Mouse (Mus musculus) forebrain, embryonic 15.5 days (tissue): ENCODE data around the gene Rab38. TPM values are rescaled to one million over a fixed set of nuclear protein-coding genes. Genes with fewer than 3 reads are reported as not detected.
A peak's percentile ranks its signal among the peaks of the same experiment; 100 is the strongest.

ENCODE experiments used
- ATAC-seq: fragments of 200-750 bp; cut with Nextera tagmentation; replicated peaks from 2 replicates; pipeline ENCODE4 v1.8.0; 2017; ENCODE audit warnings: mild to moderate bottlenecking, moderate TSS enrichment, moderate library complexity
- H3K27ac ChIP-seq: fragments of 300-500 bp; sonication (generic); replicated peaks from 2 replicates; pipeline ENCODE4 v1.5.1; 2015; ENCODE audit warnings: mild to moderate bottlenecking, inconsistent platforms
- H3K27me3 ChIP-seq: fragments of 300-500 bp; sonication (generic); 2 replicates; pipeline ENCODE4 v1.6.1; 2015; ENCODE audit warnings: inconsistent platforms
- H3K36me3 ChIP-seq: fragments of 300-500 bp; sonication (generic); 2 replicates; pipeline ENCODE4 v1.6.1; 2015; ENCODE audit warnings: mild to moderate bottlenecking, inconsistent platforms
- H3K4me1 ChIP-seq: fragments of 300-500 bp; sonication (generic); 2 replicates; pipeline ENCODE4 v1.6.1; 2015; ENCODE audit warnings: inconsistent platforms
- H3K4me2 ChIP-seq: fragments of 300-500 bp; sonication (generic); replicated peaks from 2 replicates; pipeline ENCODE4 v1.6.1; 2015; ENCODE audit warnings: mild to moderate bottlenecking, inconsistent platforms
- H3K4me3 ChIP-seq: fragments of 300-500 bp; sonication (generic); 2 replicates; pipeline ENCODE4 v1.5.1; 2015; ENCODE audit warnings: mild to moderate bottlenecking, inconsistent platforms
- H3K9ac ChIP-seq: fragments of 300-500 bp; sonication (generic); replicated peaks from 2 replicates; pipeline ENCODE4 v1.6.1; 2015; ENCODE audit warnings: mild to moderate bottlenecking, inconsistent platforms
- H3K9me3 ChIP-seq: fragments of 300-500 bp; sonication (generic); 2 replicates; pipeline ENCODE4 v1.6.1; 2016; ENCODE audit warnings: inconsistent platforms
- WGBS: fragments of 180-500 bp; shearing (Covaris S2); methylation state at CpG from one replicate; pipeline ENCODE4 v1.1.7; 2015; ENCODE audit warnings: mixed read lengths; 5-methylcytosine and 5-hydroxymethylcytosine counted together
- polyA plus RNA-seq: library from polyadenylated mRNA; unstranded; fragments of >200 nt; fragmentation: Nextera tagmentation; extraction: Ambion mirVana; gene quantifications from 2 replicates; pipeline ENCODE4 v1.2.1, GENCODE M21; 2015

Gene Rab38
- polyA plus RNA-seq, 1 experiment from 2014 or later, result 0.98 TPM

DNA sequence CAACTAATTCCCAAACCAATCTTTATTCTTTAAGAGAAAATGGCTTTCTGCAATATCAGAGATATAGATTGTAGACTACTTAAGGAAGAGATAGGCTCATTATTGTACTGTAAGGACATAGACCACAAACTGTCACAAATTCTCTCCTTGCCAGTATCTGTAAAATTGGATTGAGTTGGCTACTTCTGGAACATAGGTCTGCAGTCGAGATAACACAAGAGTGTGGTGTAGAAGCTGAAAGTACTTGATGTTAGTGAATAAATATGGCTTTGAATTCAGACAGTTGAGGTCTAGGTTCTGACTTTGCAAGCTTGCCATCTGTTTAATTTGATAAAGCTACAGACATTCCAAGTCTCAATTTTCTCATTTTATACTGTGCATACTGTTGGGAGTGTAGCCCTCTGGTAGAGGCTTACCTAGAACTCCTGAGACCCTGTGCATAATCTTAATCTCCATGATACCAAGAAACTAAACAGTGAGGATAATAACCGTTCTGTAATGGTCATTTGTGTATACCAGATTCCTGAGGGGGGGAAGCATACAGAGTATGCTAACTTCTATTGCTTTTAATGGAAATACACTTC is 15.3 kb downstream of the Rab38 start:
- 77% methylated on average over 2 of the region's 2 CpGs for WGBS

DNA sequence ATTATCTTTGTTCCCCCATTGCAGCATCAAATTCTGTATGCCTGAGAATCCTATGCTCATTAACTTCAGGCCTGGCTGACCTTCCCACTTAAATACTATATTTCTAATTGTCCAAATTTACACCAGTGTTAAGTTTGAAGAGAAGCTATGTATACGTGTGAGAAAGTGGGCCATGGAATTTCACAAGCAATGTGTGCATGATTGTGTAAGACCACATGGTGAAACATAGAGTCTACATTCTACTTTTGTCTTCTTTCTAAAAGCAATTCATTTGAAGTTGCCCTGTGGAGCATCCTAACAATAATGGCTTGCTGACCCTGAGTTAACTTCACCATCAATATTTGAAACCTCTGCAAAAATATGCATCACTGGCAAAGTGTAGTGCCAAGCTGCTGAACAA is 23.2 kb downstream of the Rab38 start:
- no peak overlapping the region for H3K27ac ChIP-seq
- H3K4me2 ChIP-seq, result no peak overlapping the region
- no peaks in the 10 kb centered on the region for H3K36me3 ChIP-seq
- no peak overlapping the region for H3K4me3 ChIP-seq
- no peaks in the 10 kb centered on the region for H3K27me3 ChIP-seq
- no peak for ATAC-seq
- no peaks in the 10 kb centered on the region for H3K4me1 ChIP-seq
- 69% methylated on average over 1 of the region's 1 CpGs for WGBS
- no peak overlapping the region for H3K9ac ChIP-seq
- no peaks in the 10 kb centered on the region for H3K9me3 ChIP-seq

More for the DNA sequence above, 15.3 kb downstream of the Rab38 start:
- H3K27me3 ChIP-seq, result no peaks in the 10 kb centered on the region
- H3K9me3 ChIP-seq, result no peaks in the 10 kb centered on the region
- H3K27ac ChIP-seq, result no peak overlapping the region
- no peaks in the 10 kb centered on the region for H3K4me1 ChIP-seq
- ATAC-seq, result no peak
- H3K4me3 ChIP-seq, result no peak overlapping the region
- H3K9ac ChIP-seq, result no peak overlapping the region
- no peaks in the 10 kb centered on the region for H3K36me3 ChIP-seq
- no peak overlapping the region for H3K4me2 ChIP-seq

DNA sequence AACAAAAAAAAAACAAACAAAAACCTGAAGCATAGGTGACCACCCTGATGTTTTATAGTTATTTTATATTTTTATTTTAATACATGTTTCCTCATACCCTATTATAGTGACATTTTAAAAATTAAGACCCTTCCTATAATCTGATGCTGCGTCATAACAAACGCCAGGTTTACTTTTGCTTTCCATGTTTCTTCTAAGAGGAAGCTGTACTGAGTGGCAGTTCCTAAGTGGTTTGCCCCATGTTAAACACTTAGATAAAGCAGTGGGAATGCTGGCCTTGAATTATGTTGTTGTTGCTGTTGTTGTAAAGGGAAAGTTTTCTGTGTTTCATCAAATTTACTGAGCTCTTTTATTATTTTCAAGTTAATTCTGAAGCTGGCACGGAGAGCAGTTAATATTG is 27.8 kb downstream of the Rab38 start:
- WGBS, result 88% methylated on average over 3 of the region's 3 CpGs
- Histone ChIP-seq H3K9ac (no peak overlapping the region), H3K4me3 (no peak overlapping the region), H3K4me2 (no peak overlapping the region), H3K4me1 (no peaks in the 10 kb centered on the region), H3K27ac (no peak overlapping the region), H3K27me3 (no peaks in the 10 kb centered on the region), H3K9me3 (no peaks in the 10 kb centered on the region), H3K36me3 (no peaks in the 10 kb centered on the region)
- ATAC-seq, result no peak

DNA sequence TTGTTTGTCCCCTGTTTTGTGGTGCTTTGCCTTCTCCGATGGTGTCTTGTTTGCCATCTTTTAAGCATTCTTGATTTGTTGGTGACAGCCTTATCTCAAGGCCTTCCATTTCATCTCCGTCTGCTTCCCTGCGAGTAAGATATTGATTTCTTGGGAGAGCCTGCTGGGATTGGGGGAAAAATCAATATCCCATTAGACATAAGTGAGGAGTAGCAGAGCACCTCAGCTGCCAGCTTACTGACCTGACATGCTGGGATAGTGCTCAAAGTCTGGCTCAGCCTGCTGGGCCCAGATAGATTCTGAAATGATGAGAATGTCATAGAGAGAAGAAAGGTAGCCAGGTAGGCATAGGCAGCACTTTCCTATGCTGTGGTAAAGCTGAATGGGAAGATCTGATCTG is 37.7 kb downstream of the Rab38 start:
- no peaks in the 10 kb centered on the region for H3K9me3 ChIP-seq
- 74% methylated on average over 3 of the region's 3 CpGs for WGBS
- no peak for ATAC-seq
- no peaks in the 10 kb centered on the region for H3K4me1 ChIP-seq
- no peaks in the 10 kb centered on the region for H3K36me3 ChIP-seq
- no peak overlapping the region for H3K4me3 ChIP-seq
- H3K27me3 ChIP-seq, result no peaks in the 10 kb centered on the region
- H3K27ac ChIP-seq, result no peak overlapping the region
- no peak overlapping the region for H3K4me2 ChIP-seq
- H3K9ac ChIP-seq, result no peak overlapping the region

DNA sequence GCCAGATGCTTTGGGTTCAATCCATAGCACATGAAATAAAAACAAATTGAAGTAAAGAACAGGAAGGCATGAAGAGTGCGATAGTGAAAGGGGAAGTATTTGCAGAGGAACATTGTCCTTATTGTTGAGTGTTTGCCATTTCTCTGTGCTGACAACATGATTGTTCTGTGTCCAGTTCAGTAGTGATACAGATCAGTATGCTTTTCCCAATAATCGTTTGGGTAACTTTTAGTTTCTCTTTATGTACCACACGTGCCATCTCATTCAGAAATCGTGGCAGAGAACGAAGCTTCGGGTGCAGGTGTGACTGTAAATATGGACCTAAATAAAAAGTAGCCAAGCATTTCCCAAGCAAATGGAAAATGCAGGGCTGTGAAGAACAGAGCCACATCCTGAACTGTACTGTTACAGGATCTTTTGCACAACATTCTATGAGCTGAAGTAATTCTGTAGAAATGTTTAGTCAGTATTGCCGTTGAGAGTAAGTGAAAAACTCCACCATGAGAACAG is 52.1 kb downstream of the Rab38 start:
- H3K27me3 ChIP-seq, result no peaks in the 10 kb centered on the region
- no peaks in the 10 kb centered on the region for H3K36me3 ChIP-seq
- H3K9ac ChIP-seq, result no peak overlapping the region
- no peak overlapping the region for H3K4me2 ChIP-seq
- 91% methylated on average over 7 of the region's 7 CpGs for WGBS
- no peak overlapping the region for H3K27ac ChIP-seq
- no peak for ATAC-seq
- no peak overlapping the region for H3K4me3 ChIP-seq
- H3K9me3 ChIP-seq, result no peaks in the 10 kb centered on the region
- H3K4me1 ChIP-seq, result no peaks in the 10 kb centered on the region

DNA sequence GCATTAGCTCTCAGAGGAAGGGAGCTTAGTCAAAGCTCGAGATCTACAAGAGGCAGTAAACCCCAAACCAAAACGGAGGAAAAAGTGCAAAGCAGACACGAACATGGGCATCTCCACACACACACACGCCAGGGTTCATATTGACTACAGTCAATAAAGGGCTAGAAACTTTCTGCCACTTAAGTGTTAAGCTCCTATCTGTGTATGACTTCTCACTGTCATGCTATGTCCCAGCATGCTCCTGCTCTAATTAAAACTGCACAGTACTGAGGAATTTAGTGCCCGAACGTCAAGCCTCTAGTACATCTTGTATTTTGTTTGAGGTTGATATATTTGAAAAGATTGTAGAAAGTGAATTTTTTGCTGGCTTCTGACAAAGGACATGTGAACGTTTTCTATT is 52.6 kb downstream of the Rab38 start:
- H3K27me3 ChIP-seq, result no peaks in the 10 kb centered on the region
- H3K4me1 ChIP-seq, result no peaks in the 10 kb centered on the region
- no peak overlapping the region for H3K4me2 ChIP-seq
- no peaks in the 10 kb centered on the region for H3K9me3 ChIP-seq
- 77% methylated on average over 7 of the region's 7 CpGs for WGBS
- ATAC-seq, result no peak
- no peak overlapping the region for H3K4me3 ChIP-seq
- H3K27ac ChIP-seq, result no peak overlapping the region
- H3K9ac ChIP-seq, result no peak overlapping the region
- H3K36me3 ChIP-seq, result no peaks in the 10 kb centered on the region

DNA sequence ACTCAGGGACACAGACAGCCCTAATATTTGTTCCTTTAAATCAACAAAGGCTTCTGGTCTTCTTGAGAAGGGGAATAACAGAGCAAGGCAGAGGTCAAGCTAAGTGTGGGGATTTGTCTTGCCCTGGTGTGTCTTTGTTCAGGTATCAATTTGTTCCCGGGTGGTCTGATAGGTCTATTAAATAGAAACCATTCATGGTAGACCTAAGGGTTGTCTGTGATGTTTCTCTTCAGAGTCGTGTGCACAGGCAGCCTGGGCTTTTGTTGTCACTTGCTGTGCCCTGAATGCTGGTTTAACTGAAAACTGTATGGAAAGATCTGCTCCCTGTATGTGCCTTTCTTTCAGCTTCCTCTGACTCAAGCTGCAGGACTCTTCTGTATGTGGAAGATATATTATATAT is 60.9 kb downstream of the Rab38 start:
- no peak overlapping the region for H3K27ac ChIP-seq
- H3K4me2 ChIP-seq, result no peak overlapping the region
- peak; percentile 23; the same call in 1 of the 2 replicates for ATAC-seq
- no peaks in the 10 kb centered on the region for H3K4me1 ChIP-seq
- H3K36me3 ChIP-seq, result no peaks in the 10 kb centered on the region
- no peak overlapping the region for H3K4me3 ChIP-seq
- 9% methylated on average over 2 of the region's 2 CpGs for WGBS
- H3K9me3 ChIP-seq, result no peaks in the 10 kb centered on the region
- H3K9ac ChIP-seq, result no peak overlapping the region
- no peaks in the 10 kb centered on the region for H3K27me3 ChIP-seq

DNA sequence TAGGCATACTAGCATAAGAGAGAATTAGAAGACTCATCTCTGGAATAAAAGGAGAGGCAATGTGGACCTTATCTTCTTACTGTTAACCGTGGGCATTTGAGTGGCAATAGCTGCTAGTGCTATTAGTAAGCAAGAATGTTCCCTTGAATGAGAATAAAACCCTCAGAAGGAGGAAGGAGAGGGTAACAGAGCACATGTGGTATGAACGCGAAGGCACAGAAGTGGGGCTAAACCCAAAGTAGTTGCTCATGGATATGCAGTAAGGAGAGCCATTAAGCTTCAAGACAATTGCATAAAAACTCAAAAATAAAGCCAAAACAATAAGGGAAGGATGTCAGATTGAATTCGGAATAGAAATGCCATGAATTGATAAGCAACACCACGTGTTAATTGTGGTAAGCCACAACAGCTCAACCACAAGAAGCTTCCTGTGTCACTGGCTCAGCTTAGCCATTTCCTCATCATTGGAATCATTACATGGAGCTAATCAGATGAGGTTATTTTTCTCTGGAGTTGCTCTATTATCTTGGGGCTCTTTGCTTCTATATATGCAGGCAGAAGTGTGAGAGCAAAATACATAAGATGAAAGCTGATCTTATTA is 72.2 kb downstream of the Rab38 start:
- no peaks in the 10 kb centered on the region for H3K9me3 ChIP-seq
- H3K36me3 ChIP-seq, result no peaks in the 10 kb centered on the region
- H3K27ac ChIP-seq, result no peak overlapping the region
- no peak overlapping the region for H3K9ac ChIP-seq
- no peak for ATAC-seq
- no peak overlapping the region for H3K4me2 ChIP-seq
- 89% methylated on average over 5 of the region's 5 CpGs for WGBS
- no peaks in the 10 kb centered on the region for H3K4me1 ChIP-seq
- H3K27me3 ChIP-seq, result no peaks in the 10 kb centered on the region
- no peak overlapping the region for H3K4me3 ChIP-seq

DNA sequence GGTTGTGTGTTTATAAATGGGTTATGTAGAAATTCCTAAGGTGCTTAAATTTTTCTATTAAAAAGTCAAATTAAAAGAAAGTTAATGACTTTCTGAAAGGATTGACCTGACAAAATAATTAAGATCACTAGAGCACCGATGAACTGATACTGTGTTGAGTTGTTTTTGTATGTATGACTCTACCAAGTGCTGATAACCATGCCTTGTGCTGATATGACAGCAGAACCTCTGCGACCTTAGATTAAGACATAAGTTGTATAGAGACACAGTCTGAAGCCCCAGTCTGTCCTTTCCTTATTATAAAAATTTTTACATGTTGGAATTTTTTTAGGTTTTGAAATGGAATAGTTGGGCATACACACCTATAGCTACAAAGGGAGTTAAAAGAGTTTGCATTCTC is 79.7 kb downstream of the Rab38 start:
- no peaks in the 10 kb centered on the region for H3K36me3 ChIP-seq
- no peak for ATAC-seq
- no peak overlapping the region for H3K4me3 ChIP-seq
- no peak overlapping the region for H3K9ac ChIP-seq
- H3K9me3 ChIP-seq, result no peaks in the 10 kb centered on the region
- no peaks in the 10 kb centered on the region for H3K4me1 ChIP-seq
- H3K4me2 ChIP-seq, result no peak overlapping the region
- H3K27ac ChIP-seq, result no peak overlapping the region
- WGBS, result 88% methylated on average over 2 of the region's 2 CpGs
- H3K27me3 ChIP-seq, result no peaks in the 10 kb centered on the region

DNA sequence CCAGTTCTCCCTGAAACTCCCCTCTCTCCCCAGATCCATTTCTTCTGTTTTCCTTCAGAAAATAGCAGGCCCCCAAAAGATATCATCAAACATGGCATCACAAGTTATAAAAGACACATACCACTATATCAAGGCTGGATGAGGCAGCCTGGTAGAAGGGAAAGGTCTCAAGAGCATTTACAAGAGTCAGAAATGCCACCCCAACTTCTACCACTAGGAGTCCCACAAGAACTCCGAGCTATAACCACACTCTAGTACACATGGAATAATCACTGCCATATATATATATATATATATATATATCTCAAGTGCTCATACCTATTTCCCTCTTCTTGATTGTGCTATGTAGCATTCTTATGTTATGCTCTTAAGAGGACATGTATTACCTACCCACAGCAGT is 92.4 kb downstream of the Rab38 start:
- no peaks in the 10 kb centered on the region for H3K4me1 ChIP-seq
- no peaks in the 10 kb centered on the region for H3K27me3 ChIP-seq
- no peak overlapping the region for H3K9ac ChIP-seq
- H3K4me2 ChIP-seq, result no peak overlapping the region
- no peak overlapping the region for H3K27ac ChIP-seq
- H3K9me3 ChIP-seq, result no peaks in the 10 kb centered on the region
- ATAC-seq, result no peak
- H3K4me3 ChIP-seq, result no peak overlapping the region
- H3K36me3 ChIP-seq, result no peaks in the 10 kb centered on the region
- WGBS, result 78% methylated on average over 1 of the region's 1 CpGs

DNA sequence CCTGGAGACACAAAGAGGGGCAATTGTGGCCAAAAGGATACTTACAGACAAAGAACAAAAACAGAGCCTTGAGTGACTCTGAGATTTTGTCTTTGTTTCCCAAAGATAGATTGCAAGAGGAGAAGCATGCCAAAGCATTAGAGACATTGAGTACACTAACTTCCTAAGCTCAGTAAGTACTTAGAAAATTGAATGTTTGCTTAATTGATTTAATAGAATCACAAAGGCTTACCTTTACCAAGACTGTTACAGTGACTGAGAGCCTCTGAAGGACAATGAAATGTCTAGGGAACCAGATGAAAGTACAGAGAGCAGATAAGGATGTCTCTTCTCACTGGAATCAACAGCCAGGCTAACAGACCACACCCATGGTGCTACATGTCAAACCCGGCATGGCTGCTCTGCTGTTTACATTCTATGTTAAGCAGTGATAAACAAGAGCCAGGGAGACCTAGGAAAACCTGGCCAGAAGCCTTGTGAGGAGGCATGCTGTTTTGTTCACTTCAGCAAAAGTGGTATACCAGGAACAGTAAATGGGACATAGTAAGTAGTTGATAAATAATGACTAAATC is 97.1 kb downstream of the Rab38 start:
- Histone ChIP-seq H3K27ac (no peak overlapping the region), H3K4me2 (no peak overlapping the region), H3K9me3 (no peaks in the 10 kb centered on the region)

DNA sequence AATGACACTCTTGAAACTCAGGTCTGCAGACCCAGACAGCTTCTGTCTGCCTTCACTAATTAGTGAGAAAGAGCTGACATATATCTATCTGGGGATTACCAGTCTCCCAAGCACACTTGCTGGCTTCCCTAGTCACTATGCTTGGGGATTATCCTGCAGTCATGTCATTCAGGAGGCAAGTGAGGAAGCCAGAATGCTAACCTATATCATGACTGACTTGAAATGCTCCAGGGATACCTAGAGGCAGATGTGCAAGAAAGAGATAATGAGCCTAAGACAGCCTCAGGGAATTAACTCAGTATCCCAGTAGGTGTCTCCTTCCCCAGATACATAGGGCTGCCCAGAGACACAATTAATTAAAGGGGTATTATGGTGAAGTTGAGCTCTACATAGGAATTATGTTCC is 106.1 kb downstream of the Rab38 start:
- no peak overlapping the region for H3K4me2 ChIP-seq
- H3K27ac ChIP-seq, result no peak overlapping the region
- no peaks in the 10 kb centered on the region for H3K36me3 ChIP-seq
- no peak for ATAC-seq
- H3K4me1 ChIP-seq, result no peaks in the 10 kb centered on the region
- H3K27me3 ChIP-seq, result no peaks in the 10 kb centered on the region
- H3K9ac ChIP-seq, result no peak overlapping the region
- H3K4me3 ChIP-seq, result no peak overlapping the region
- no peaks in the 10 kb centered on the region for H3K9me3 ChIP-seq

More for the DNA sequence above, 97.1 kb downstream of the Rab38 start:
- ATAC-seq, result no peak
- Histone ChIP-seq H3K9ac (no peak overlapping the region), H3K4me1 (no peaks in the 10 kb centered on the region), H3K36me3 (no peaks in the 10 kb centered on the region), H3K27me3 (no peaks in the 10 kb centered on the region), H3K4me3 (no peak overlapping the region)
- WGBS, result 72% methylated on average over 1 of the region's 1 CpGs

DNA sequence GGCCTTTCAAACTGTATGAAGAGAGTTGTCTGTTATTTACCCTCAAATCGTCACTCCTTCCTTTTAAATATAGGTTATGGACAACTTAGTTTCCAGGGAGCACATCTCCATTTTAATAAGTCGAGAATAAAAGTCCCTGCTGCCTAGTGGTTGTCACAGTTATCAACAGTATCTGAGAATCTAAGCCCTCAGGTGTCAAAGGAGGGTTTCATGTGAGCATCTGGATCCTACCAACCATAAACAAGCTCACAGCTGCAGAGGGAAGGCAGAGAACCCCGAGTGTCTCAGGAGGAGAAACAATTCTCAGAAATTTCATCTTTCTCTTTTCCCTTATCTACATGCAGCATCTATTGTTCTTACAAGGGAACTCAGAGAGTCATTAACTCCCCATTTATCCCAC is 106.7 kb downstream of the Rab38 start:
- Histone ChIP-seq H3K4me3 (no peak overlapping the region), H3K27ac (no peak overlapping the region), H3K9ac (no peak overlapping the region), H3K9me3 (no peaks in the 10 kb centered on the region), H3K27me3 (no peaks in the 10 kb centered on the region), H3K4me1 (no peaks in the 10 kb centered on the region), H3K36me3 (no peaks in the 10 kb centered on the region), H3K4me2 (no peak overlapping the region)
- 74% methylated on average over 3 of the region's 3 CpGs for WGBS
- no peak for ATAC-seq
